Mouse (Mus musculus): ENCODE measurements around the gene Gm10488.
"Not testable (repeated sequence)": the region's sequence is repeated elsewhere in the genome, so short reads cannot be mapped to it uniquely, and the experiment has no call there.

Gene Gm10488

GRCm38 (mm10) chrX:29976014-29976413 lies at the start of gene Gm10488:
Gene Gm10488, plus strand, starts transcription at chrX:29976314.
- not testable (repeated sequence) for DNase-seq

Data from B cell, adult 2 months (primary cell).